Mouse (Mus musculus) heart, adult 2 months (tissue): ENCODE results near the gene Maff.

Source experiments
- CTCF ChIP-seq: fragments of 200-600 bp; IDR thresholded peaks from 2 replicates; pipeline ENCODE4 v1.8.1; 2022; ENCODE audit warnings: antibody characterized with exemption, mild to moderate bottlenecking, moderate library complexity
- EP300 ChIP-seq: fragments of 200-500 bp; IDR thresholded peaks from 2 replicates; pipeline ENCODE4 v1.6.1; 2011; ENCODE audit warnings: low read depth, low read length, control low read depth; ENCODE audit not compliant: insufficient read depth
- POLR2A ChIP-seq: fragments of 200-500 bp; IDR thresholded peaks from 2 replicates; pipeline ENCODE4 v1.6.1; 2011; ENCODE audit warnings: mild to moderate bottlenecking, low read depth, low read length, control low read depth; ENCODE audit not compliant: insufficient read depth

- TF ChIP-seq POLR2A (peak; percentile 83), CTCF (no peak), EP300 (peak; percentile 80; the same call in 1 of the 2 replicates)
Measured at GRCm38 (mm10) chr15:79328058-79328938, 18.1 kb upstream of the Maff start, which contains the start of gene Pla2g6.
